Comparison of ENCODE assay signal across 8 mouse cellular contexts in the genomic region with DNA sequence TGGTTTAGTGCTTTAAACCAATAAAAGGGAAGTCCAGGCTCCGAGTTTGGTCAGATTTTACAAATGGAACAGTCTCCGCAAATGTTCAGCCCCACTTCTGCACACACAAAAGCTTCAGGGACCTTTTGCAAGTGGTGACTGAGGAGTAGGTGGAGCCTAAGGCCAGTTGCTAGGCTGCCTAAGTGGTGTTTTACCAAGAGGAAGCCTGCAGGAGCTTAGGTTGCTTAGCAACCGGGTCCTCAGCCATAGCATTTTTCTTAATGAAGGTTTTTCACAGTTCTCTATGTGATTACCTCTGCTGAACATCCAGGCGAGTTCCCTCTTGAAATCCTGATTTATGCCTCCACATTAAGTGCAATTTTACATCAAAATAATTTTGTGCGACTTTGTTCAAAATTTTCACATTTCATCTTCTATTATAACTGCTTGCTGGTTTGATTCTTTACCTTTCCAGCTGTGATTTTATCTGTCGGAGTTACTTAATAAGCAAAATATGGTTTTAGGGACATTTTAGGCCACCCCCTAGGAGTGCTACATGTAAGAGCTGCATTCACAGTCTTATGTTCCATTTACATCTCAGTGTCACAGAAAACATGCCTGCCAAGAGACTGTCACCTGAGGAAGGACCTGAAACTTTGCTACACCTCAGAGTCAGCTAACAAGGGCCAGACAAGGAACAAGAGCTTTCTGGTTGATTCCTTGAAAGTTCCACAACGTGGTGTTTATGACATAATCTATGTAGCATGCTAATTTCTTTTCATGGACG.
A peak's percentile ranks its signal among the peaks of the same experiment; 100 is the strongest.
DNase-seq lines count a peak whose midpoint lies in the region; ATAC-seq and TF ChIP-seq lines count a peak whose summit lies in the region.

No protein-coding gene starts in this region.

- no peak for TF ChIP-seq CTCF in hindbrain, postnatal 0 days (IDR thresholded peaks at IDR 0.05; ENCODE audit: low read depth)

- no peaks in the 10 kb centered on the region for H3K4me1 ChIP-seq in hindbrain, postnatal 0 days (ENCODE audit: insufficient read depth, low read length)
- no peaks in the 10 kb centered on the region for H3K4me1 ChIP-seq in liver, embryonic 12.5 days

- peak overlapping the region; percentile 71 for H3K27ac ChIP-seq in hindbrain, postnatal 0 days
- no peak overlapping the region for H3K27ac ChIP-seq in liver, embryonic 12.5 days

- no peaks in the 10 kb centered on the region for H3K9me3 ChIP-seq in hindbrain, postnatal 0 days (ENCODE audit: low read length)
- no peaks in the 10 kb centered on the region for H3K9me3 ChIP-seq in liver, embryonic 12.5 days (replicated peaks)

- peak; percentile 15 to 46 for DNase-seq in cerebellum, postnatal 10 days
- DNase-seq in cerebellum, adult 18-20 months: no peak
- peak; percentile 54 for DNase-seq in embryo, embryonic 9.5 days (ENCODE audit: extremely low spot score)
- DNase-seq in hindbrain, postnatal 0 days (ENCODE audit: low spot score): peak; percentile 92
- DNase-seq in mesoderm, embryonic 11.5 days (ENCODE audit: low read depth, low spot score): peak; percentile 83
- no peak for DNase-seq in urinary bladder, adult 2 months (ENCODE audit: low spot score)
- no peak for DNase-seq in kidney, postnatal 10 days

- H3K4me2 ChIP-seq in hindbrain, postnatal 0 days (ENCODE audit: low read depth, low read length): peak overlapping the region; percentile 37
- no peak overlapping the region for H3K4me2 ChIP-seq in liver, embryonic 12.5 days

- no peak overlapping the region for H3K4me3 ChIP-seq in hindbrain, postnatal 0 days (ENCODE audit: low read length)
- no peak overlapping the region for H3K4me3 ChIP-seq in liver, embryonic 12.5 days

- H3K9ac ChIP-seq in hindbrain, postnatal 0 days (replicated peaks; ENCODE audit: low read length): no peak overlapping the region
- H3K9ac ChIP-seq in liver, embryonic 12.5 days: no peak overlapping the region

- ATAC-seq in hindbrain, postnatal 0 days: peak; percentile 97
- no peak for ATAC-seq in liver, embryonic 12.5 days

- WGBS in hindbrain, postnatal 0 days: 10% methylated on average over 8 of the region's 8 CpGs
- WGBS in liver, embryonic 12.5 days (ENCODE audit: insufficient replicate concordance): 36% methylated on average over 8 of the region's 8 CpGs

- H3K27me3 ChIP-seq in hindbrain, postnatal 0 days (ENCODE audit: insufficient read depth, low read length): no peaks in the 10 kb centered on the region
- no peaks in the 10 kb centered on the region for H3K27me3 ChIP-seq in liver, embryonic 12.5 days (replicated peaks)

- no peaks in the 10 kb centered on the region for H3K36me3 ChIP-seq in hindbrain, postnatal 0 days (ENCODE audit: insufficient read depth, low read length)
- H3K36me3 ChIP-seq in liver, embryonic 12.5 days: no peaks in the 10 kb centered on the region

Comparison
In these comparisons a context has a peak if more than half of its experiments do, and no peak if none do; other contexts are left out.
1. DNase-seq: peak in cerebellum, postnatal 10 days (2 of 2), embryo, embryonic 9.5 days (single experiment), hindbrain, postnatal 0 days (single experiment) and mesoderm, embryonic 11.5 days (single experiment); none in cerebellum, adult 18-20 months (0 of 2), urinary bladder, adult 2 months (single experiment) and kidney, postnatal 10 days (single experiment).